Mouse (Mus musculus) gastrocnemius, postnatal 10 days (tissue): ENCODE results near the gene Bod1l. TPM values are rescaled to one million over a fixed set of nuclear protein-coding genes. Genes with fewer than 3 reads are reported as not detected.

Source experiments
- DNase-seq: peaks from one replicate; pipeline ENCODE4 v3.0.0; 2021; ENCODE audit warnings: mixed read lengths
- microRNA-seq, 2 experiments: library from miRNA; unstranded; fragments of <30 nt; microRNA quantifications; one replicate each; pipeline ENCODE4 v1.2.0; 2021
- total RNA-seq, 2 experiments: library from RNA; stranded (reverse); gene quantifications; 2 replicates each; pipeline ENCODE4 v1.2.3; 2021

Bod1l gene
- total RNA-seq, 2 experiments from 2014 or later = 14.9 to 18.6 TPM

GRCm38 (mm10) chr5:41758671-41759639 lies 85.2 kb downstream of the Bod1l start:
- no peak for DNase-seq

DNA sequence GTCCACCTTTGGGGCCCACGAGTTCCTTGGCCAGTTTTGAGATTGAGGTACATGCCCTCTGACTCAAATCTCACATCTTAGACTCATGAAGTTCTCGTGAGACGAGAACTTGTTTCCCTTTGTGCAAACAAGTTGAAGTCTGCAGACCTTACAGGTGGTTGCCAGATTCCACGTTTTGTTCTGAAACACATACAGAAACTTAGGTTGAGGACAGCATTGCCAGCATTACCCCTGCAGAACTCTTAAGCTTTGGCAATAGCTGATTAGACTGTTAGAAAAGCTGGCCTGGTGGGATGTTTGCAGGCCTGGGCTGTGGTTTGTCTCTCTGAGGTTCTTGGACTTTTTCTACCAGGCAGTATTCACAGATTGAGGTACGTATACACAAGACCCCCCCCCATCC lies 86.8 kb downstream of the Bod1l start:
- DNase-seq = no peak

GRCm38 (mm10) chr5:41756396-41756795 lies 87.7 kb downstream of the Bod1l start:
- no peak for DNase-seq

GRCm38 (mm10) chr5:41755373-41755960 lies 88.6 kb downstream of the Bod1l start:
- no peak for DNase-seq

- DNase-seq = no peak
Observed at GRCm38 (mm10) chr5:41754836-41755235, 89.3 kb downstream of the Bod1l start.

- DNase-seq = no peak
Observed at GRCm38 (mm10) chr5:41754226-41754775, 89.8 kb downstream of the Bod1l start.

- DNase-seq = no peak
Observed at GRCm38 (mm10) chr5:41752721-41753120, 91.4 kb downstream of the Bod1l start.

DNA sequence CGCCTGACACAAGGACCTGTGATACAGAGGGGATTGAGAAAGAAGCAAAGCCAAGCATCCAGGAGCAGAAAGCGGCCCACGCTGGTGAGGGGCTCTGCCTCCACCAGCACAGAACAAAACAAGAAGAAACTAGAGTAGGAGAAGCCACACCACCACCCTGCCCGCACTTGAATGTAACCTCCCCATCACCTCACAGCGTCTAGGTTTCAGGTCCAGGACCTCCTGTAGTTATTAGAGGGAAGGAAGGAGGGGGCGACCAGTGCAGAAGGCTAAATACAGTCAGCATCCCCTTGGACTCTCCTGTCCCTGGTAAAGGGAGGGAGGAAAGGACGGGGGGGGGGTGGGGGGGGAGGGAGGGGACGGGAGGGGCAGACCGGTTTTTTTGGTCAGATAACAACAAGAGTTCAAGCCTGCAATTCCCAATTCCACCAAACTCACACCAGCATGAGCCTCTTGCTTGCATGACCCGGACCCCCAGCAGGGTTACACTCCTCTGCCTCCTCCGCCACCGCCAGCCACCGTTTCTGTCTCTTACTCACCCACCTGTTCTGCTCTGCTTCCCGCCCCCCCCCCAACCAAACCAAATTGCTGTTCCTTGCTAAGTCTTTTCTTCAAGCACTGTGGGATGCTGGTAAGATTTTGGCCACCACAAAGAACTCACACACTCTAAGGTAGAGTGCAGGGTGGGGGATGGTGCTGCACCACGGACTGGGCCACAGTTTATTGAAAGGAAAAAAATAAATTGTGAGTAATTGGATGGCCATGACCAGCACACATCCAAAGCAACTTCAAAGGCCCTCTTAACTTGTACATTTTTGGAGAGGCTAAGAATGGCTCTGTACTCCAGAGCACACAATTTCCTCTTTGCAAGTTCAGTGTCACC lies 99.0 kb downstream of the Bod1l start:
- no peak for DNase-seq

DNA sequence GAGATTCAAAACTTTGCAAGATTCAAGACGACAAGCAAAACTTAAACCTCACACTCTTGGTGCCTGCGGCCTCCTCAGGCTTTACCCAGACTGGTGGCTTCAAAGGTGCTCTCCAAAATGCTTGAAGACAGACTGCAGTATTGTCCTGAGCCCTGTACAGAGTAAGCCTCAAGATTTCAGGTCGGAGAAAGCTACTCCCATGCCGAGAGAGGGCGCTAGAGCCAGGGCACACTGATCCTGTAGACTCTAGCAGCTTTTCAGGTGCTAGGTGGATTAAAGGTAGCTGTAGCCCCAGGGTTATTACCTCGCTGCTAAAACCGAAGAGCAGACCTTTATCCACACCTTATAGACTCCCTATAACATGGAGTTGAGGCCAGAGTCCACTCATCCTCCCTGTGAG lies 99.9 kb downstream of the Bod1l start:
- DNase-seq = no peak

DNA sequence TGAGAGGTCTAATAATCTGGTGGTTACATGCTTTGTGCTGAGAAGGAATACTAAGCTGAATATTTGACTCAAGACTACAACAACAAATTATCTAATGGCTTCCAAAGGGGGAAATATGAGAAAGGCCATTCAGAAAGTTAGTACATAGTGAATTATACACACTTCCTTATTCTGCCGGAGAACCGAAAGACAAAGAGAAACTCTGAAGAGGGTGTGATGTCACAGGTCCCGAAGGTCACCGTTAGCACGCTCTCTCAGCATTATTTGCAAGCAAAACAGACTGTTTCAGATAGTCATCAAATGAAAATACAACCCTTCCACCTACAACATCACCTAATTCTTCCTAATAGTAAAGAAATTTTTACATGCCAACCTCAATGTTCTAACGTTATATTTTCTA lies 105.3 kb downstream of the Bod1l start:
- DNase-seq = no peak

Small RNA genes lying within 50 kb of the gene (microRNA-seq; reads per million reads assigned to microRNA genes)
- 0 reads per million in 2 experiments for gene Mir6414

Other genes with a start within 250 kb of the Bod1l start
- 10 to 100 TPM; 52.6 to 53.2 TPM for gene Rab28, start 136.2 kb downstream of the Bod1l start, total RNA-seq
- gene Nkx3-2, start 79.8 kb downstream of the Bod1l start, total RNA-seq = under 1 TPM; 0.19 to 0.29 TPM
- gene Gm16223, start 223.6 kb upstream of the Bod1l start, total RNA-seq = not detected